Mouse (Mus musculus) lung, postnatal 0 days (tissue): ENCODE measurements around the gene Zfp219.

Source experiments
- CTCF ChIP-seq: IDR thresholded peaks from 2 replicates; pipeline ENCODE4 v1.5.1; 2016; ENCODE audit warnings: antibody characterized with exemption, mild to moderate bottlenecking
- EP300 ChIP-seq: IDR thresholded peaks from 2 replicates; pipeline ENCODE4 v1.6.1; 2016; ENCODE audit warnings: antibody characterized with exemption, mild to moderate bottlenecking, control low read depth

GRCm38 (mm10) chr14:51997483-51997882, 23.1 kb downstream of the Zfp219 start:
- TF ChIP-seq CTCF: no peak
- no peak for TF ChIP-seq EP300
